Mouse (Mus musculus) gastrocnemius, postnatal 4 days (tissue): ENCODE results near the gene Rph3al. TPM values are rescaled to one million over a fixed set of nuclear protein-coding genes. Genes with fewer than 3 reads are reported as not detected.
A peak's percentile ranks its signal among the peaks of the same experiment; 100 is the strongest.

Experiments
- DNase-seq, 2 experiments: peaks; one replicate each; pipeline ENCODE4 v3.0.0; 2021 to 2022; ENCODE audit warnings: low spot score in 2 of 2, mixed read lengths in 2 of 2
- long read RNA-seq, 2 experiments: library from polyadenylated mRNA; stranded (forward); transcript quantifications; one replicate each; pipeline ENCODE4 v2.0.0; 2021
- total RNA-seq, 2 experiments: library from RNA; stranded (reverse); gene quantifications; 2 replicates each; pipeline ENCODE4 v1.2.3; 2021

Rph3al gene
- 1 to 10 TPM; 5.4 to 7.6 TPM for total RNA-seq
- long read RNA-seq, experiment 1, partial matches to known transcripts: 0 of 6 reads
- long read RNA-seq, experiment 1, other reads (novel, unspliced or antisense): 4 of 6 reads
- long read RNA-seq, experiment 2, partial matches to known transcripts: 1 of 9 reads
- long read RNA-seq, experiment 2, other reads (novel, unspliced or antisense): 6 of 9 reads

- DNase-seq: no peak
Measured at GRCm38 (mm10) chr11:75938379-75938906, at the start of gene Rph3al. Gene Rph3al (minus strand): TSS chr11:75938429.

DNA sequence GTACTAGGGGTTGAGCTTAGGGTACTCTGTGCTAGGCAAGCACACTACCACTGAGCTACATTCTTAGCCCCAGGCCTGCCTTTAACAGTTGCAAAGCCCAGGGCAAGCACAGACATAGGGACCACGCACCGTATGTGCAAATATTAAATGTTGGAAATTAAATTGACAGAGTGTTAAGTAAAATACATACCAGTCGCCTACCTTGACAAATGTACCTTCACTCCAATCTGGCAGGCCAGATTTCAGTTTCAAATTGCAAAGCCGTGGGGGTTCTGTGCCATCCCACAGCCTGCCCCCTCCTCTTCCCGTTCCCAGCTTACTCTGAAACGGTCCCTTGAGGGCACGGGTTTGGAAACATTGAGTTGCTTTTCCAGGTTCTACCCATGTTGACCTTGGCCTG is 47.7 kb upstream of the Rph3al start:
- DNase-seq: no peak

GRCm38 (mm10) chr11:75984581-75984980 is 46.4 kb upstream of the Rph3al start:
- DNase-seq: no peak

GRCm38 (mm10) chr11:75983194-75983593 is 45.0 kb upstream of the Rph3al start:
- no peak for DNase-seq

- DNase-seq: no peak
Measured at GRCm38 (mm10) chr11:75980413-75980812, 42.2 kb upstream of the Rph3al start.

DNA sequence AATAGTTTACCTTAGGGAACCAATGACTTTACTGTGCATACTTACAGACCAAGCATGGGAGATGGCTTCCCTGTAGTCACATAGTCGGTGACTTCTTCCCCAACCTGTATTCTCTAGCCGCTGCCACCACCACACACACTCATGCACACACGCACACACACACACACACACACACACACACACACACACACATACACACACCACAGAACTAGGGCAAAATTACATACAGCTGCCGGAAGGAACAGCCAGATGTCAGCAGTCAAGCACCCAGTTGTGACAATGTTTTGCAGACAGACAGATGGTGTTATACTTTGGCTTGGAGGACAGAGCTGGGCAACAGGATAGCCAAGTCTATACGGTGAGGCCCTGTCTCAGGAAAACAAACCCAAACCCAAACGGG is 39.8 kb upstream of the Rph3al start:
- DNase-seq: no peak

DNA sequence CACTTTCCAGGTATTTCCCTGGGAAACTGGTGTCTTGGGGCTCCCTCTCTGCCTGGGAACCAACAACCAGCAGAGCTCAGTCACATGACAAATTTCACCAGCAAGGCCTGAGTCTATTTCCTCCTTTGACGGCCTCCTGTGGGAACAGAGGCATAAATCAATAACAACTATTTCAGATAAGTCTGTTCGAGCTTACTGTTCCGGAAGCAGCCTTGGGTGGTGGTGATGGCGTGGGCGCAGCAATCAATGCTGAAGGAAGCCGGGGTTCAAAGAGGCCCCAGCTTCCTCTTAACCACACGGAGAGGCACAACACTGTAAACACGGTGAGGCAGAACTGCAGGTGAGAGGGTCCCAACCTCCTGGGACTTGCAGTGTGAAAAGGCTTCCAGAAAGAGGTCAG is 38.5 kb upstream of the Rph3al start:
- DNase-seq: no peak

- no peak for DNase-seq
Measured at GRCm38 (mm10) chr11:75973988-75974387, 35.8 kb upstream of the Rph3al start.

- DNase-seq: no peak
Measured at GRCm38 (mm10) chr11:75972916-75973567, 34.8 kb upstream of the Rph3al start.

DNA sequence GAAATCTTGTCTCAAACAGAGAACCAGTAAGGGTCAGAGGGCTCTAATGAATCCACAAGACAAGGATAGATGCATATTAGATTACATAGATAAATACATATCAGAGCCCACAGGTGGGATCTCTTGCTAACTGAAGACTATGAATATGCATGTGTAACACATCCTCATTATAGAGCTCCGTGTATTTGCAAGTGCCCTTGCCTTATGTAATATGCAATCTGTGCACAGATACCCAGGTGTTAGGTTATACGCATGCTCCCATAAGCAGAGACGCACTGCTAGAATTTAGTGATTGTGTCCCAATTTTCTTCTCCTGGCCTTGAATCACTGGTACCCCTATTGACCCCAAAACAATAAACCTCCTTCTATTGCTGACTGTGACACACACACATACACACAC is 34.0 kb upstream of the Rph3al start:
- DNase-seq: no peak

DNA sequence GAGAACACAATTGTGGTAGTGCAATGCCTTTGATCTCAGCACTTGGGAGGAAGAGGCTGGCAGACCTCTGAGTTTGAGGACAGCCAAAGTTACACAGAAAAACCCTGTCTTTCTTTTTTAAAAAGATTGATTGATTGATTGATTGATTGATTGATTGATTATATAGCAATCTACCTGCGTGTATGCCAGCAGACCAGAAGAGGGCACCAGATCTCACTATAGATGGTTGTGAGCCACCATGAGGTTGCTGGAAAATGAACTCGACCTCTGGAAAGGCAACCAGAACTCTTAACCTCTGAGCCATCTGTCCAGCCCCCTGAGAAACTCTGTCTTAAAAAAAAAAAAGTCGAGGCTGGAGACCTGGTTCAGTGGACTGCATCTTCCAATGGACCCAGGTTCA is 32.4 kb upstream of the Rph3al start:
- DNase-seq: no peak

- DNase-seq: no peak
Measured at GRCm38 (mm10) chr11:75968761-75969160, 30.5 kb upstream of the Rph3al start.

GRCm38 (mm10) chr11:75966401-75967372 is 28.5 kb upstream of the Rph3al start:
- DNase-seq: peak; percentile 53 to 70

GRCm38 (mm10) chr11:75965674-75966400 is 27.6 kb upstream of the Rph3al start:
- no peak for DNase-seq

- no peak for DNase-seq
Measured at GRCm38 (mm10) chr11:75964476-75964730, 26.2 kb upstream of the Rph3al start.

DNA sequence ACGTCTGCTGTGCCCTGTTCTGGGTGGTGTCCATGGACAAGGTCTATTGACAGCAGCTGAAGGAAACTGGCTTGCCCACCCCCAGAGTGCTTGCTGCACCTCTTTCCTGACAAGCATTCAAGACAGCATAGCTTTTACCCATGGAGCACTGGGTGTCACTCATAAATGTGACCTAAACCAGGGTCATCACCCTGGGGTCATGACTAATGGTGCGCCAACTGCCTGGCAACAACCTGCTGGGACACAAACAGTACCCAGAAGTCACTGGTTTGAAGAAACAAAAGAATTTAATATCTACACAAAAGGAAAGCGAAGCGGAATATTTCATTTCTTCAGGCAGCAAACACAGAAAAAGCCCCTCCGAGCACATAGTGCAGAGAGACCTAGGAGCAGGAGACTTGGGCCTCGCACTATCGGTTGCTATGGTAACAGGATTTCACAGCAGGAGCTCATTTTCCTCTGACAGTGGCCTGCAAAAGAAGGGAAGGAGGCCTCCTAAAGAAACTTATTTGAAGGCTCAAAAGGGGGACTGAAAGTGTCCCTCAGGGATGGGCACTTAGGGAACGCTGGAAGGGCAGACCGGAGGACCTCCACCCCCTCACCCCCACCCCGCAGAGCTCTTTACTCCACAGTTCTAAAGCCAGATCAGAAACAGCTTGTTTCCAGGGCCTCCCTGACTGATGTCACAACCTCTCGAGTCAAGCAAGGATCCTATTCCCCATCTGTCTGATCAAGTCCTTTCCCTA is 25.7 kb upstream of the Rph3al start:
- no peak for DNase-seq

DNA sequence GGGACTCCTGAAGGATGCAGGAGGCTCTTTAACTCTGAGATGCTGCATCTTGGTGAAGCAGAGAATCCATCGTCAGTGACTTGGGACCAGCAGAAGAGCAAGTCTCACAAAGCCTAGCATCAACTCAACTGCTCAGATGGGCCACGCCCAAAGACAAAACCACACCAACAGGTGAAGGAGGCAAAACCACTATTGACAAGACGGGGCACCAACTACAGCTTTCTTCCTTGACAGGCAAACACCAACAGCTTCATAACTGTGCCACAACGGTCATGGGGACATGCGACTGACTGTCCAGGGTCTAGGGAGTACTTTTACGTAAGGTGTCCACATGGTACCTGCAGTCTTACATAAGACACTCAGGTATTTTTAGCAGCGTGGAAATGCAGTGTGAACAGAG is 23.6 kb upstream of the Rph3al start:
- DNase-seq: no peak

DNA sequence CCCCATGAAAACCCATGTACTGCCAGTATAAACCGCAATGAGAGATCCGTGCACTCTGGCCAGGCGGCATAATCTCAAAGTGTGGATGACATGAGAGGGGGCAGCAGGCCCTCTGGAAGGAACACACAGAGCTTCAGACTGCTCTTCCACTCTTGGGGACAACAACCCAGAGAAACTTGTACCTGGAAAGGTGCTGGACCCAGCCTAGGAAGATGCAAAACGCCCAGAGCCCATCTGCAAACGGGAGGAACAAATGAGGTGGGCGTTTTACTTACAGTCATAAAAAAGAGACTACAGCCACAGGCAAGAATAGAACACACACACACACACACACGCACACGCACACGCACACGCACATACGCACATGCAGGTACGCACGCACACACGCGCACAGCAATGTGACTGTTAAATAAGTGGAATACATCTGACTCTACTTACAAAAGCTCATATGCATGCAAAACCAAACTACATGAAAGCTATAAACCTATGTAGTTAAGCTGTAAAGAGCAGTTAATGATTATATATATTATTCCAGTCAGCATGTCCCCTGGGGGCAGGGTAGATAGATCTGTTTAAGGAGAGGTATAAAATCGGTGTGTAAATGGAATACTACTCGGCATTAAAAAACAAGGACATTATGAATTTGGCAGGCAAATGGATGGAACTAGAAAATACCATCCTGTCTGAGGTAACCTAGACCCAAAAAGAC is 19.0 kb upstream of the Rph3al start:
- no peak for DNase-seq

DNA sequence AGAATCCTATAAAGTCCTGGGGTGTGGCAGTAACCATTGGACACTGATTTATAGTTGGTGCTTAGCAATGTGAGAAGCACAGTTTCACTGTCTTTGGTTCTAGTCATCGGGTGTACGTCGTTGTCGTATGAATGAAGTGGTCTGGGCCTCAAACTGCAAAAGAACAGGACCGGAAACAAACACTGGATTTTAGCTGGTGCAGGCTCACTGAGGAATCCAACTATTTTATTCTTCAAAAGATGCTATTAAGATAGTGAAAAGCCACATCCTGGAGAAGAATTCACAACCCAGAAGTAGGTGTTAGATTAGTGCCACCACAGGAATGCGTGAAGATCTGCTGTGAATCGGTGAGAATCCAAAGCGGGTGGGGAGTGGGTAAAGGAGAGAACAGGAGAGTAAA is 18.4 kb upstream of the Rph3al start:
- no peak for DNase-seq

DNA sequence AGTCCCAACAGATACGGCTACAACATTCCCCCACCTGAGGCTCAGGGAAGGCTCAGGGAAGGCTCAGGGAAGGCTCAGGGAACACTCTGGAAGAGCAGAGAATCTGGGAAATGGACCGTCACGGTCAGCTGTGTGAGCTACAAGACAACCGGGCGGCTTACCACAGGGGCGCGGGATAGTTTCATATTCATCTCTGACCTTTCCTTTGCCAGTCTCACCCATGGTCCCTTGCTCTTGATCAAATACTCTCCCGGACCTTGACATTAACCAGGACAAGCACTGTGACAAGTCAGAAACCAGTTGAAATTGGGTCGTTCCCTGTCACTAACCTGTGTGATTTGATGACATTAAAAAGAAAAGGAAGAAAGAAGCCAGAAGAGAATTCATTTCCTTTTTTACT is 16.7 kb upstream of the Rph3al start:
- DNase-seq: no peak
